8 mouse cellular contexts compared by ENCODE assay signal in the genomic region with DNA sequence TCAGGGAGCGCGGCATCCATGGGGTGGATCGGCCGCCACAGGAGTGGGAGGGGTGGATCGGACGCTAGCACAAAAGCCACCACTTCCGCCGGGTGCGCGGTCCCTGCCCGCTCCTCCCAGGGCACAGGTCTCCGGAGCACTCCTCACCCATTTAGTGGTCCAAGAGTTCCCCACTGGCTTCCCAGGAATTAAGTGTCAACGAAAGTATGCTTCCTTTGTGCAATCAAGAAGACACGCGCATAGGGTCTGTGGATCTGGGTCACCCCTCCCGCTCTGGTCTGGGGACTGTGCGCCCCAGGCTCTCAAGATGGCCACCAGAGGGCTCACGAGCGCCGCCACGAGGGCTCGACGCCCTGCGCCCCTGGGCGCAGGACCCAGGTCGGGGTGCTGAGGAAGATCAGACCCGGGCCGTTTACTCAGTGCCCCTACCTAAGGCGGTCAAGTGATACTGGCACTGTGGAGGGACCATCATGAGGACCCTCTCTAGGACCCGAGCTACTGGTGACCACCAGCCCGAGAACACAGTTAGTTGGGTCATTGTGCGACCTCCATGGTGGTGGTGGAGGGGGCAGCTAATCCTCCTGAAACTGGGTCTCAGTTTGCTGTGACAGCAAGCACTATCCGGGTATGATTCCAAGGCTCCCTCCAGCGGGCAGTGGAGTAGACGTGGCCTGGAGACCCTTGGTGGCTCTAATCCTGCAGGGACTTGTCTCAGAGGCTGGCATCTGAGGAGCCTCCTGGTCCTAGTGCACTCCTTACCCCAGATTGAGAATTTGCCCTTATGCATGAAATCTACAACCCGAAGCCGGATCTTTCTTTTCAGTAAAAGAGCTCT. TPM values are rescaled to one million over a fixed set of nuclear protein-coding genes. Genes with fewer than 3 reads are reported as not detected.
DNase-seq lines count a peak whose midpoint lies in the region; ATAC-seq and TF ChIP-seq lines count a peak whose summit lies in the region.

No protein-coding gene starts in this region.

- 3% methylated on average over 37 of the region's 37 CpGs for WGBS in heart, embryonic 14.5 days
- WGBS in kidney, postnatal 0 days, result 3% methylated on average over 37 of the region's 37 CpGs
- 4% methylated on average over 37 of the region's 37 CpGs for WGBS in liver, embryonic 12.5 days (ENCODE audit: insufficient replicate concordance)

- peak overlapping the region; percentile 100 for H3K4me3 ChIP-seq in brown adipose tissue, adult 24 weeks (ENCODE audit: insufficient read depth, low read depth, low read length)
- peak overlapping the region; percentile 68 for H3K4me3 ChIP-seq in erythroblast, embryonic 14.5 days (replicated peaks)
- peak overlapping the region; percentile 57 to 59 for H3K4me3 ChIP-seq in heart, embryonic 14.5 days (ENCODE audit: control insufficient read depth in 1 of 2, insufficient read depth in 1 of 2, low read depth in 1 of 2, low read length in 2 of 2)
- H3K4me3 ChIP-seq in kidney, postnatal 0 days (replicated peaks; ENCODE audit: low read depth, low read length), result peak overlapping the region; percentile 48
- peak overlapping the region; percentile 62 for H3K4me3 ChIP-seq in liver, embryonic 12.5 days

- no peaks in the 10 kb centered on the region for H3K9me3 ChIP-seq in erythroblast, embryonic 14.5 days (ENCODE audit: control insufficient read depth, low read length)
- no peaks in the 10 kb centered on the region for H3K9me3 ChIP-seq in heart, embryonic 14.5 days (ENCODE audit: control insufficient read depth, low read length)
- H3K9me3 ChIP-seq in kidney, postnatal 0 days (replicated peaks; ENCODE audit: low read length), result no peaks in the 10 kb centered on the region
- H3K9me3 ChIP-seq in liver, embryonic 12.5 days (replicated peaks), result no peaks in the 10 kb centered on the region

- H3K9ac ChIP-seq in heart, embryonic 14.5 days (ENCODE audit: low read length), result peak overlapping the region; percentile 84
- peak overlapping the region; percentile 71 for H3K9ac ChIP-seq in kidney, postnatal 0 days (ENCODE audit: low read depth, low read length)
- H3K9ac ChIP-seq in liver, embryonic 12.5 days, result peak overlapping the region; percentile 70

- peak; percentile 76 for ATAC-seq in CD4-positive, CD25-positive, alpha-beta regulatory T cell, adult 4 months
- peak; percentile 82 for ATAC-seq in heart, embryonic 14.5 days (ENCODE audit: insufficient number of reproducible peaks, insufficient read depth, low FRiP score, low read depth)
- ATAC-seq in kidney, postnatal 0 days (replicated peaks; ENCODE audit: low FRiP score, low read depth), result peak; percentile 88
- ATAC-seq in liver, embryonic 12.5 days, result peak; percentile 85

- peak overlapping the region; percentile 80 for H3K4me2 ChIP-seq in heart, embryonic 14.5 days (ENCODE audit: low read length)
- peak overlapping the region; percentile 79 for H3K4me2 ChIP-seq in kidney, postnatal 0 days (ENCODE audit: low read length)
- peak overlapping the region; percentile 83 for H3K4me2 ChIP-seq in liver, embryonic 12.5 days

- peaks cover 45% of the 10 kb centered on the region for H3K27me3 ChIP-seq in erythroblast, embryonic 14.5 days (ENCODE audit: control insufficient read depth)
- H3K27me3 ChIP-seq in heart, embryonic 14.5 days (ENCODE audit: control insufficient read depth, insufficient read depth, low read length), result peaks cover 2% of the 10 kb centered on the region; the same call in 1 of the 2 replicates
- H3K27me3 ChIP-seq in kidney, postnatal 0 days (ENCODE audit: insufficient read depth, low read length), result no peaks in the 10 kb centered on the region
- peaks cover 22% of the 10 kb centered on the region for H3K27me3 ChIP-seq in liver, embryonic 12.5 days (replicated peaks)

- peak overlapping the region; percentile 94 for H3K27ac ChIP-seq in brown adipose tissue, adult 24 weeks (replicated peaks; ENCODE audit: low read depth, low read length)
- peak overlapping the region; percentile 41 to 71 for H3K27ac ChIP-seq in heart, embryonic 14.5 days (replicated peaks in 1 of 2; ENCODE audit: control insufficient read depth in 1 of 2, insufficient read depth in 1 of 2, low read depth in 2 of 2, low read length in 2 of 2)
- H3K27ac ChIP-seq in kidney, postnatal 0 days, result peak overlapping the region; percentile 91
- 0 out of 2 replicates have a peak overlapping the region, but pooled peaks have one; percentile 20 for H3K27ac ChIP-seq in liver, embryonic 12.5 days

- no peaks in the 10 kb centered on the region for H3K36me3 ChIP-seq in erythroblast, embryonic 14.5 days (ENCODE audit: control insufficient read depth)
- H3K36me3 ChIP-seq in heart, embryonic 14.5 days (ENCODE audit: control insufficient read depth, insufficient read depth, low read length), result no peaks in the 10 kb centered on the region
- no peaks in the 10 kb centered on the region for H3K36me3 ChIP-seq in kidney, postnatal 0 days (ENCODE audit: insufficient read depth, low read length)
- H3K36me3 ChIP-seq in liver, embryonic 12.5 days, result no peaks in the 10 kb centered on the region

- TF ChIP-seq CTCF in kidney, postnatal 0 days (IDR thresholded peaks at IDR 0.05; ENCODE audit: low read depth), result peak; percentile 80

- H3K4me1 ChIP-seq in brown adipose tissue, adult 24 weeks (ENCODE audit: control insufficient read depth, insufficient read depth, insufficient read length, low read length), result peaks cover 5% of the 10 kb centered on the region; the same call in 1 of the 2 replicates
- peaks cover 29% of the 10 kb centered on the region for H3K4me1 ChIP-seq in erythroblast, embryonic 14.5 days (ENCODE audit: control insufficient read depth)
- peaks cover 8 to 15% of the 10 kb centered on the region in 2 experiments; a peak in 2 of 4 replicates for H3K4me1 ChIP-seq in heart, embryonic 14.5 days (ENCODE audit: control insufficient read depth in 2 of 2, insufficient read depth in 2 of 2, low read length in 2 of 2)
- H3K4me1 ChIP-seq in kidney, postnatal 0 days (replicated peaks; ENCODE audit: insufficient read depth, low read length), result peaks cover 8% of the 10 kb centered on the region; the same call in 1 of the 2 replicates
- H3K4me1 ChIP-seq in liver, embryonic 12.5 days, result peaks cover 30% of the 10 kb centered on the region

- peak; percentile 89 for DNase-seq in kidney, postnatal 0 days (ENCODE audit: low spot score)
- peak; percentile 88 for DNase-seq in naive thymus-derived CD4-positive, alpha-beta T cell, adult 2 months (ENCODE audit: low read depth)
- DNase-seq in spleen, postnatal 4 days (ENCODE audit: low spot score in 2 of 2), result peak; percentile 77 to 92

RNA-seq across cellular contexts. Expression of a gene that starts 42.7 kb away (rescaled TPM):
- polyA plus RNA-seq in CD4-positive, CD25-positive, alpha-beta regulatory T cell, adult 4 months (2017; shearing (Covaris generic)), result 10 to 100 TPM; 11.2 to 16.1 TPM
- 20.8 and 22.1 TPM in 2 replicates for polyA plus RNA-seq in brown adipose tissue, adult 24 weeks (2012; ENCODE audit: insufficient read depth, insufficient read length, missing spikeins)
- polyA plus RNA-seq in erythroblast, embryonic 14.5 days (2012), result 0.23 and 0.27 TPM in 2 replicates
- polyA plus RNA-seq in heart, embryonic 14.5 days (2014; fragmentation: Nextera tagmentation; extraction: Ambion mirVana), result 23.7 and 24.6 TPM in 2 replicates
- 18.5 and 19.6 TPM in 2 replicates for polyA plus RNA-seq in kidney, postnatal 0 days (2015; fragmentation: Nextera tagmentation; extraction: Ambion mirVana)
- 13.9 and 15.6 TPM in 2 replicates for polyA plus RNA-seq in liver, embryonic 12.5 days (2016; fragmentation: Nextera tagmentation; extraction: Ambion mirVana)

RNA-seq across cellular contexts. Expression of a gene that starts 45.2 kb away (rescaled TPM):
- 100 to 1,000 TPM; 579 to 648 TPM for polyA plus RNA-seq in CD4-positive, CD25-positive, alpha-beta regulatory T cell, adult 4 months (2017; shearing (Covaris generic))
- 412 and 419 TPM in 2 replicates for polyA plus RNA-seq in brown adipose tissue, adult 24 weeks (2012; ENCODE audit: insufficient read depth, insufficient read length, missing spikeins)
- polyA plus RNA-seq in erythroblast, embryonic 14.5 days (2012), result 610 and 750 TPM in 2 replicates
- polyA plus RNA-seq in heart, embryonic 14.5 days (2014; fragmentation: Nextera tagmentation; extraction: Ambion mirVana), result 1,749 and 1,827 TPM in 2 replicates
- polyA plus RNA-seq in kidney, postnatal 0 days (2015; fragmentation: Nextera tagmentation; extraction: Ambion mirVana), result 2,528 and 2,557 TPM in 2 replicates
- polyA plus RNA-seq in liver, embryonic 12.5 days (2016; fragmentation: Nextera tagmentation; extraction: Ambion mirVana), result 1,997 and 2,057 TPM in 2 replicates

Comparison
In these comparisons a context has a peak if more than half of its experiments do, and no peak if none do; other contexts are left out.
1. Peak in every context shown above with its lines: DNase-seq, ATAC-seq, H3K4me3 ChIP-seq and H3K27ac ChIP-seq.
2. H3K27ac ChIP-seq: peak in every context shown above with its lines; median percentile 94 in brown adipose tissue, adult 24 weeks; 91 in kidney, postnatal 0 days; 56 in heart, embryonic 14.5 days; 20 in liver, embryonic 12.5 days.
3. H3K4me3 ChIP-seq: peak in every context shown above with its lines; median percentile 100 in brown adipose tissue, adult 24 weeks; 68 in erythroblast, embryonic 14.5 days; 62 in liver, embryonic 12.5 days; 58 in heart, embryonic 14.5 days; 48 in kidney, postnatal 0 days.